Mouse (Mus musculus) right cerebral cortex, postnatal 25 days (tissue): ENCODE measurements around the gene Gm3629.
"Not testable (repeated sequence)": the region's sequence is repeated elsewhere in the genome, so short reads cannot be mapped to it uniquely, and the experiment has no call there.

ENCODE experiments used
- DNase-seq: peaks from one replicate; pipeline ENCODE4 v3.0.0; 2022

Gm3629 gene

GRCm38 (mm10) chr14:6590513-6590912, at the start of gene Gm3629:
Gene Gm3629, minus strand, starts transcription at chr14:6590613.
- not testable (repeated sequence) for DNase-seq

- not testable (repeated sequence) for DNase-seq
These were observed 31.9 kb upstream of the Gm3629 start, which contains the start of gene Gm3460 for GRCm38 (mm10) chr14:6622318-6622717. Gene Gm3460, minus strand, starts transcription at chr14:6622418.

- DNase-seq = peak; percentile 3
These were observed 16.0 kb upstream of the Gm3629 start for GRCm38 (mm10) chr14:6606436-6606835.

GRCm38 (mm10) chr14:6605004-6605403, 14.6 kb upstream of the Gm3629 start:
- peak; percentile 16 for DNase-seq

- not testable (repeated sequence) for DNase-seq
These were observed 14.1 kb upstream of the Gm3629 start for GRCm38 (mm10) chr14:6604551-6604950.

GRCm38 (mm10) chr14:6537190-6537589, 53.2 kb downstream of the Gm3629 start, which contains the start of gene Gm8356:
Gene Gm8356, minus strand, starts transcription at chr14:6537290.
- not testable (repeated sequence) for DNase-seq
